Mouse (Mus musculus) T-helper 2 cell (primary cell): Measurements from ENCODE around the gene Abcb6.

Source experiments
- in situ Hi-C: fragments of 300-600 bp; cut with MboI, MseI; formaldehyde crosslinking; loops from one replicate; pipeline ENCODE4 v1.15.1; 2025; ENCODE audit warnings: high pct_unique_total_duplicates

The Abcb6 gene

GRCm38 (mm10) chr1:75155837-75156236, 24.4 kb downstream of the Abcb6 start:
- in situ Hi-C loops, result loop anchor here (25.0 kb wide), 1 partner anchor 569 kb away; the partner anchor contains the start of genes Bcs1l and Zfp142

- in situ Hi-C loops, result no loop called here
These were observed 31.5 kb downstream of the Abcb6 start for GRCm38 (mm10) chr1:75148727-75149126.

GRCm38 (mm10) chr1:75147411-75148135, 32.6 kb downstream of the Abcb6 start:
- in situ Hi-C loops, result no loop called here

GRCm38 (mm10) chr1:75145589-75145988, 34.6 kb downstream of the Abcb6 start:
- in situ Hi-C loops, result no loop called here

GRCm38 (mm10) chr1:75142301-75143261, 37.6 kb downstream of the Abcb6 start, which contains the start of the genes Cnppd1 and Retreg2:
TSS of gene Cnppd1 (minus strand) at chr1:75142711.
TSS of gene Retreg2 (plus strand) at chr1:75142778.
- in situ Hi-C loops, result loop anchor here (5.0 kb wide), 1 partner anchor 50 kb away; the partner anchor contains the start of genes Ankzf1 and Atg9a

GRCm38 (mm10) chr1:75141486-75142190, 38.6 kb downstream of the Abcb6 start:
- in situ Hi-C loops, result loop anchor here (5.0 kb wide), 1 partner anchor 51 kb away; the partner anchor contains the start of genes Ankzf1 and Atg9a

GRCm38 (mm10) chr1:75140601-75141190, 39.5 kb downstream of the Abcb6 start:
- in situ Hi-C loops, result loop anchor here (5.0 kb wide), 1 partner anchor 52 kb away; the partner anchor contains the start of genes Ankzf1 and Atg9a

- in situ Hi-C loops, result no loop called here
These were observed 41.7 kb downstream of the Abcb6 start for GRCm38 (mm10) chr1:75138448-75138847.

- in situ Hi-C loops, result no loop called here
These were observed 43.5 kb downstream of the Abcb6 start for GRCm38 (mm10) chr1:75136730-75137129.

- in situ Hi-C loops, result no loop called here
These were observed 43.9 kb downstream of the Abcb6 start for GRCm38 (mm10) chr1:75136293-75136692.

GRCm38 (mm10) chr1:75133421-75134207, 46.6 kb downstream of the Abcb6 start, which contains the start of gene Slc23a3:
TSS of gene Slc23a3 (minus strand) at chr1:75133890.
- in situ Hi-C loops, result no loop called here

- in situ Hi-C loops, result loop anchor here (5.0 to 10.0 kb wide), 5 partner anchors 124 to 414 kb away; partner anchors contain the start of genes Cyp27a1 and Gmppa
These were observed 51.6 kb downstream of the Abcb6 start for GRCm38 (mm10) chr1:75128641-75129040.

- in situ Hi-C loops, result loop anchor here (5.0 to 10.0 kb wide), 5 partner anchors 127 to 411 kb away; partner anchors contain the start of genes Cyp27a1 and Gmppa
These were observed 54.8 kb downstream of the Abcb6 start for GRCm38 (mm10) chr1:75125418-75125817.

GRCm38 (mm10) chr1:75124346-75125321, 55.6 kb downstream of the Abcb6 start, which contains the start of gene Nhej1:
TSS of gene Nhej1 (minus strand) at chr1:75125200.
- in situ Hi-C loops, result loop anchor here (5.0 to 10.0 kb wide), 6 partner anchors 72 to 410 kb away; partner anchors contain the start of genes Cyp27a1 and Gmppa

GRCm38 (mm10) chr1:75122211-75122610, 58.0 kb downstream of the Abcb6 start:
- in situ Hi-C loops, result loop anchor here (5.0 to 10.0 kb wide), 4 partner anchors 70 to 407 kb away; partner anchors contain the start of gene Cyp27a1
